Mouse (Mus musculus): ENCODE results near the gene Lrrc8d.

DNA sequence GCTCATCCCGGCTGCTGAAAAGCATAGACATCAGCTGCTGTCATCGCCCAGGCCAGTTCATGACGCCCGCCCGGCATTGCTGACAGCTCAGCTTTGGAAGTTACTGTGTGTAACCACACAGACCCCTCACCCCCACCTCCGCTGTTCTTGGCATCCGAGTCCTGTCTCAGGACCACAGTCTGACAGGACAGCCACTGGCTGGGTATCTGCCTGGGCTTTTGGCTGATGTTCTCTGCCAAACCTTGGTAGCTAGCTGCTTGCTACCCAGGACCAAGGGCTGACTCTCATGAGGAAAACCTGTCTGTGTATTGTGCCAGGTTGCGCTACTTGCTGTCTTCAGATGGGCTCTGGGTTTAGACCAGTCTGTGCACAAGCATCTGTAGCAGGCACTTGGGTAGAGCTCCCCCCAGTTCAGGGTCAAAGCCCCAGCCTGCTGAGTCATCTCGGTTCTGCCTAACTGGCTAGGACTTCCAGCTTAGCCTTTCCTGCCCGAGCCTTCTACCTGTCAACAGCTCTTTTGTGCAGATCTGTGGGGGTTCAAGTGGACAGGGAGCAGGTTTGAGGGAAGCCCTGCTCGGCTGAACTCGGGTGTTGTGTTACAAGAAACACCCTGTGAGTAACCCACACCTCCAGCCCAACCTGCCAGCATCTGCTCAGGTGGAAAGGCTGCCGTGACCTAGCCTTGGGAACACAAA lies 93.2 kb downstream of the Lrrc8d start:
- TF ChIP-seq CTCF (IDR thresholded peaks at IDR 0.05; ENCODE audit: borderline replicate concordance, insufficient read depth, low read depth, low read length) (no peak), POLR2A (IDR thresholded peaks at IDR 0.05; ENCODE audit: borderline replicate concordance, insufficient read depth, low read length) (no peak)

Measured in cerebellum, adult 2 months (tissue).